Mouse (Mus musculus): ENCODE measurements around the gene Sh3glb2.

- no peak for TF ChIP-seq POLR2A (IDR thresholded peaks at IDR 0.05; ENCODE audit: low read depth, low read length)
- no peak for TF ChIP-seq CTCF (IDR thresholded peaks at IDR 0.05; ENCODE audit: borderline replicate concordance, insufficient read depth, low read length)
Observed at GRCm38 (mm10) chr2:30401581-30401980, 42.4 kb upstream of the Sh3glb2 start.

All from embryonic fibroblast, embryonic 13.5 days (primary cell).